Mouse (Mus musculus) embryonic facial prominence, embryonic 10.5 days (tissue): ENCODE data around the gene Plcb4. TPM values are rescaled to one million over a fixed set of nuclear protein-coding genes. Genes with fewer than 3 reads are reported as not detected.

ENCODE experiments used
- DNase-seq: peaks from one replicate; pipeline ENCODE4 v3.0.0-alpha.2; 2017; ENCODE audit warnings: low spot score
- H3K27ac ChIP-seq: fragments of 300-500 bp; sonication (generic); replicated peaks from 2 replicates; pipeline ENCODE4 v1.5.1; 2016; ENCODE audit warnings: mild to moderate bottlenecking
- H3K27me3 ChIP-seq: fragments of 300-500 bp; sonication (generic); replicated peaks from 2 replicates; pipeline ENCODE4 v1.6.1; 2016; ENCODE audit warnings: low read depth, mild to moderate bottlenecking; ENCODE audit not compliant: poor library complexity, severe bottlenecking
- H3K36me3 ChIP-seq: fragments of 300-500 bp; sonication (generic); replicated peaks from 2 replicates; pipeline ENCODE4 v1.6.1; 2016; ENCODE audit warnings: mild to moderate bottlenecking, moderate library complexity
- H3K4me1 ChIP-seq: fragments of 300-500 bp; sonication (generic); 2 replicates; pipeline ENCODE4 v1.6.1; 2016
- H3K4me3 ChIP-seq: fragments of 300-500 bp; sonication (generic); 2 replicates; pipeline ENCODE4 v1.5.1; 2016; ENCODE audit warnings: mild to moderate bottlenecking, moderate library complexity
- H3K9me3 ChIP-seq: fragments of 300-500 bp; sonication (generic); 2 replicates; pipeline ENCODE4 v1.6.1; 2016; ENCODE audit warnings: mild to moderate bottlenecking
- WGBS: fragments of 180-500 bp; shearing (Covaris S2); methylation state at CpG from one replicate; pipeline ENCODE4 v1.1.7; 2016; 5-methylcytosine and 5-hydroxymethylcytosine counted together
- polyA plus RNA-seq: library from polyadenylated mRNA; unstranded; fragments of >200 nt; fragmentation: Nextera tagmentation; extraction: Ambion mirVana; gene quantifications from 2 replicates; pipeline ENCODE4 v1.2.1, GENCODE M21; 2016

Gene Plcb4
- polyA plus RNA-seq, 1 experiment from 2014 or later: 16.1 TPM

- H3K4me1 ChIP-seq: peaks cover 16% of the 10 kb centered on the region
- WGBS: 56% methylated on average over 5 of the region's 5 CpGs
- H3K4me3 ChIP-seq: no peak overlapping the region
- H3K27me3 ChIP-seq: no peaks in the 10 kb centered on the region
- H3K36me3 ChIP-seq: no peaks in the 10 kb centered on the region
- no peak for DNase-seq
- H3K9me3 ChIP-seq: no peaks in the 10 kb centered on the region
- no peak overlapping the region for H3K27ac ChIP-seq
These were observed 152.8 kb downstream of the Plcb4 start for GRCm38 (mm10) chr2:135811453-135812101.

GRCm38 (mm10) chr2:135812701-135813246 is 154.0 kb downstream of the Plcb4 start:
- Histone ChIP-seq H3K9me3 (no peaks in the 10 kb centered on the region), H3K36me3 (no peaks in the 10 kb centered on the region), H3K4me3 (no peak overlapping the region), H3K4me1 (peaks cover 16% of the 10 kb centered on the region), H3K27ac (no peak overlapping the region), H3K27me3 (no peaks in the 10 kb centered on the region)
- DNase-seq: no peak
- 90% methylated on average over 8 of the region's 8 CpGs for WGBS

GRCm38 (mm10) chr2:135820691-135821090 is 161.9 kb downstream of the Plcb4 start:
- no peak overlapping the region for H3K4me3 ChIP-seq
- WGBS: 81% methylated on average over 2 of the region's 2 CpGs
- no peaks in the 10 kb centered on the region for H3K27me3 ChIP-seq
- no peak overlapping the region for H3K27ac ChIP-seq
- no peaks in the 10 kb centered on the region for H3K9me3 ChIP-seq
- H3K36me3 ChIP-seq: no peaks in the 10 kb centered on the region
- no peak for DNase-seq
- H3K4me1 ChIP-seq: peaks cover 6% of the 10 kb centered on the region

- Histone ChIP-seq H3K4me3 (no peak overlapping the region), H3K27ac (no peak overlapping the region), H3K9me3 (no peaks in the 10 kb centered on the region), H3K36me3 (no peaks in the 10 kb centered on the region), H3K4me1 (no peaks in the 10 kb centered on the region), H3K27me3 (no peaks in the 10 kb centered on the region)
- WGBS: 98% methylated on average over 1 of the region's 1 CpGs
- DNase-seq: no peak
These were observed 164.9 kb downstream of the Plcb4 start for GRCm38 (mm10) chr2:135823690-135824089.

- Histone ChIP-seq H3K36me3 (no peaks in the 10 kb centered on the region), H3K27me3 (no peaks in the 10 kb centered on the region), H3K4me3 (no peak overlapping the region), H3K9me3 (no peaks in the 10 kb centered on the region), H3K27ac (no peak overlapping the region), H3K4me1 (no peaks in the 10 kb centered on the region)
- no peak for DNase-seq
- 93% methylated on average over 1 of the region's 1 CpGs for WGBS
These were observed 165.9 kb downstream of the Plcb4 start for GRCm38 (mm10) chr2:135824757-135825156.

- Histone ChIP-seq H3K27ac (no peak overlapping the region), H3K36me3 (no peaks in the 10 kb centered on the region), H3K4me3 (no peak overlapping the region), H3K9me3 (no peaks in the 10 kb centered on the region), H3K27me3 (no peaks in the 10 kb centered on the region), H3K4me1 (no peaks in the 10 kb centered on the region)
- DNase-seq: no peak
- WGBS: 94% methylated on average over 2 of the region's 2 CpGs
These were observed 166.8 kb downstream of the Plcb4 start for GRCm38 (mm10) chr2:135825645-135826044.

- no peak for DNase-seq
- WGBS: 95% methylated on average over 3 of the region's 3 CpGs
- H3K27ac ChIP-seq: no peak overlapping the region
- no peaks in the 10 kb centered on the region for H3K4me1 ChIP-seq
- no peaks in the 10 kb centered on the region for H3K27me3 ChIP-seq
- no peak overlapping the region for H3K4me3 ChIP-seq
- H3K36me3 ChIP-seq: no peaks in the 10 kb centered on the region
- H3K9me3 ChIP-seq: no peaks in the 10 kb centered on the region
These were observed 168.0 kb downstream of the Plcb4 start for GRCm38 (mm10) chr2:135826616-135827360.

GRCm38 (mm10) chr2:135828446-135828845 is 169.6 kb downstream of the Plcb4 start:
- H3K9me3 ChIP-seq: no peaks in the 10 kb centered on the region
- no peaks in the 10 kb centered on the region for H3K4me1 ChIP-seq
- no peak for DNase-seq
- no peak overlapping the region for H3K4me3 ChIP-seq
- 82% methylated on average over 2 of the region's 2 CpGs for WGBS
- no peak overlapping the region for H3K27ac ChIP-seq
- H3K27me3 ChIP-seq: no peaks in the 10 kb centered on the region
- no peaks in the 10 kb centered on the region for H3K36me3 ChIP-seq

- no peak overlapping the region for H3K27ac ChIP-seq
- H3K36me3 ChIP-seq: no peaks in the 10 kb centered on the region
- no peaks in the 10 kb centered on the region for H3K9me3 ChIP-seq
- no peak overlapping the region for H3K4me3 ChIP-seq
- H3K4me1 ChIP-seq: no peaks in the 10 kb centered on the region
- H3K27me3 ChIP-seq: no peaks in the 10 kb centered on the region
- 96% methylated on average over 3 of the region's 3 CpGs for WGBS
- DNase-seq: no peak
These were observed 174.9 kb downstream of the Plcb4 start for GRCm38 (mm10) chr2:135833743-135834142.

GRCm38 (mm10) chr2:135834435-135834834 is 175.6 kb downstream of the Plcb4 start:
- no peaks in the 10 kb centered on the region for H3K36me3 ChIP-seq

GRCm38 (mm10) chr2:135835911-135836310 is 177.1 kb downstream of the Plcb4 start:
- 88% methylated on average over 5 of the region's 5 CpGs for whole genome bisulfite sequencing

More at GRCm38 (mm10) chr2:135834435-135834834, 175.6 kb downstream of the Plcb4 start:
- no peaks in the 10 kb centered on the region for H3K4me1 ChIP-seq
- H3K27ac ChIP-seq: no peak overlapping the region
- DNase-seq: no peak
- no peaks in the 10 kb centered on the region for H3K9me3 ChIP-seq
- no peaks in the 10 kb centered on the region for H3K27me3 ChIP-seq
- WGBS: 79% methylated on average over 2 of the region's 2 CpGs
- H3K4me3 ChIP-seq: no peak overlapping the region

GRCm38 (mm10) chr2:135836426-135836825 is 177.6 kb downstream of the Plcb4 start:
- WGBS: 83% methylated on average over 3 of the region's 3 CpGs
- Histone ChIP-seq H3K9me3 (no peaks in the 10 kb centered on the region), H3K27me3 (no peaks in the 10 kb centered on the region), H3K4me3 (no peak overlapping the region), H3K4me1 (no peaks in the 10 kb centered on the region), H3K36me3 (no peaks in the 10 kb centered on the region), H3K27ac (no peak overlapping the region)
- DNase-seq: no peak

More at GRCm38 (mm10) chr2:135835911-135836310, 177.1 kb downstream of the Plcb4 start:
- DNase-seq: no peak
- Histone ChIP-seq H3K4me1 (no peaks in the 10 kb centered on the region), H3K27me3 (no peaks in the 10 kb centered on the region), H3K27ac (no peak overlapping the region), H3K4me3 (no peak overlapping the region), H3K9me3 (no peaks in the 10 kb centered on the region), H3K36me3 (no peaks in the 10 kb centered on the region)

- no peak for DNase-seq
- WGBS: 76% methylated on average over 1 of the region's 1 CpGs
- no peaks in the 10 kb centered on the region for H3K36me3 ChIP-seq
These were observed 178.9 kb downstream of the Plcb4 start for GRCm38 (mm10) chr2:135837730-135838129.

More at GRCm38 (mm10) chr2:135837730-135838129, 178.9 kb downstream of the Plcb4 start:
- Histone ChIP-seq H3K27ac (no peak overlapping the region), H3K4me1 (no peaks in the 10 kb centered on the region), H3K27me3 (no peaks in the 10 kb centered on the region), H3K9me3 (no peaks in the 10 kb centered on the region), H3K4me3 (no peak overlapping the region)
